Mouse (Mus musculus) embryonic facial prominence, embryonic 10.5 days (tissue): Measurements from ENCODE around the gene Rnf207. TPM values are rescaled to one million over a fixed set of nuclear protein-coding genes. Genes with fewer than 3 reads are reported as not detected.

ENCODE experiments used
- DNase-seq: peaks from one replicate; pipeline ENCODE4 v3.0.0-alpha.2; 2017; ENCODE audit warnings: low spot score
- H3K27ac ChIP-seq: fragments of 300-500 bp; sonication (generic); replicated peaks from 2 replicates; pipeline ENCODE4 v1.5.1; 2016; ENCODE audit warnings: mild to moderate bottlenecking
- H3K27me3 ChIP-seq: fragments of 300-500 bp; sonication (generic); replicated peaks from 2 replicates; pipeline ENCODE4 v1.6.1; 2016; ENCODE audit warnings: low read depth, mild to moderate bottlenecking; ENCODE audit not compliant: poor library complexity, severe bottlenecking
- H3K36me3 ChIP-seq: fragments of 300-500 bp; sonication (generic); replicated peaks from 2 replicates; pipeline ENCODE4 v1.6.1; 2016; ENCODE audit warnings: mild to moderate bottlenecking, moderate library complexity
- H3K4me1 ChIP-seq: fragments of 300-500 bp; sonication (generic); 2 replicates; pipeline ENCODE4 v1.6.1; 2016
- H3K4me3 ChIP-seq: fragments of 300-500 bp; sonication (generic); 2 replicates; pipeline ENCODE4 v1.5.1; 2016; ENCODE audit warnings: mild to moderate bottlenecking, moderate library complexity
- H3K9me3 ChIP-seq: fragments of 300-500 bp; sonication (generic); 2 replicates; pipeline ENCODE4 v1.6.1; 2016; ENCODE audit warnings: mild to moderate bottlenecking
- WGBS: fragments of 180-500 bp; shearing (Covaris S2); methylation state at CpG from one replicate; pipeline ENCODE4 v1.1.7; 2016; 5-methylcytosine and 5-hydroxymethylcytosine counted together
- polyA plus RNA-seq: library from polyadenylated mRNA; unstranded; fragments of >200 nt; fragmentation: Nextera tagmentation; extraction: Ambion mirVana; gene quantifications from 2 replicates; pipeline ENCODE4 v1.2.1, GENCODE M21; 2016

Rnf207 gene
- polyA plus RNA-seq, 1 experiment from 2014 or later: 2.3 TPM

DNA sequence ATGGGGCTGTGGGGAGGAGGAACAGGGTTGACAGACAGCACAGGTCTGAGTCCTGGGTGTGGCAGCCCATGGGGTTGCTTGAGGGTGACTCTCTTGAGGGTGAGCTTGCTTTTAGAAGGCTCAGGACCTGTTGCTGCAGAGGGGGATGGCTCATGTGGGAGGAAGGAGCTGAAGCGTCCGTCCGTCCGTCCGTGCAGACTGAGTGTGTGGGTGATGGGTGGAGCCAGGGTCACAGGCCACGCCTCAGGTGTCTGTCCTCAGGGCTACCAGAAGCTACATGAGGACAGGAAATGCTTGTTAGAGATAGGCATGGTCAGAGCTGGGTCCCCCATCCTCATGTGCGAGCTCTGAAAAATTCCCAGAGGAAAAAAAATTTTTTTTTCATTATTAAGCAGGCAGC lies 25.9 kb upstream of the Rnf207 start:
- 61% methylated on average over 7 of the region's 7 CpGs for WGBS
- no peaks in the 10 kb centered on the region for H3K9me3 ChIP-seq
- peaks cover 79% of the 10 kb centered on the region for H3K27me3 ChIP-seq

DNA sequence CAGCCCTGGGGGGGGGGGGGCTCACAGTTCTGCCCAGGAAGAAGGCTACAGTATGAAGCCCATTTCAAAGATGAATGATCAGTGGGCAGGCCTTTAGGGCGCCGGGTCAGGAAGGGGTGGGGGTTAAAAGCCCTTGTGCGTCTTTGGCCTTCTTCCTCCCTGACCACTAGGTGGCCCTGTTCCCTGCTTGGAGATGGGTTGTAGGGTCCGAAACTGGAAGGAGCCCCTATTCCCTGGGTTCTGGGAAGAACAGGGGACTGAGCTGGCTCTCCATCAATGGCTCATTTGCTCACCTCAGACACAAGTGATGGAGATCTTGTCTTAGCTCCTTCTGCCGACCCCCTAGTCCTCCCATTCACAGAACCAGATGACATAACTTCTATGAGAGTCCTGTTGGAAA lies 24.5 kb upstream of the Rnf207 start:
- DNase-seq: peak; percentile 47
- no peaks in the 10 kb centered on the region for H3K9me3 ChIP-seq
- H3K27ac ChIP-seq: no peak overlapping the region
- 13% methylated on average over 5 of the region's 5 CpGs for WGBS
- no peaks in the 10 kb centered on the region for H3K36me3 ChIP-seq
- peaks cover 44% of the 10 kb centered on the region for H3K4me1 ChIP-seq
- peaks cover 79% of the 10 kb centered on the region for H3K27me3 ChIP-seq
- no peak overlapping the region for H3K4me3 ChIP-seq

More for the DNA sequence above, 25.9 kb upstream of the Rnf207 start:
- DNase-seq: no peak
- no peak overlapping the region for H3K27ac ChIP-seq
- peaks cover 32% of the 10 kb centered on the region for H3K4me1 ChIP-seq
- no peak overlapping the region for H3K4me3 ChIP-seq
- H3K36me3 ChIP-seq: no peaks in the 10 kb centered on the region

GRCm38 (mm10) chr4:152340584-152341284 lies 21.9 kb upstream of the Rnf207 start:
- no peak overlapping the region for H3K27ac ChIP-seq
- peaks cover 95% of the 10 kb centered on the region for H3K27me3 ChIP-seq
- peak; percentile 42 for DNase-seq
- peaks cover 46% of the 10 kb centered on the region for H3K4me1 ChIP-seq
- no peaks in the 10 kb centered on the region for H3K9me3 ChIP-seq
- WGBS: 33% methylated on average over 15 of the region's 15 CpGs
- peaks cover 6% of the 10 kb centered on the region for H3K36me3 ChIP-seq
- no peak overlapping the region for H3K4me3 ChIP-seq

DNA sequence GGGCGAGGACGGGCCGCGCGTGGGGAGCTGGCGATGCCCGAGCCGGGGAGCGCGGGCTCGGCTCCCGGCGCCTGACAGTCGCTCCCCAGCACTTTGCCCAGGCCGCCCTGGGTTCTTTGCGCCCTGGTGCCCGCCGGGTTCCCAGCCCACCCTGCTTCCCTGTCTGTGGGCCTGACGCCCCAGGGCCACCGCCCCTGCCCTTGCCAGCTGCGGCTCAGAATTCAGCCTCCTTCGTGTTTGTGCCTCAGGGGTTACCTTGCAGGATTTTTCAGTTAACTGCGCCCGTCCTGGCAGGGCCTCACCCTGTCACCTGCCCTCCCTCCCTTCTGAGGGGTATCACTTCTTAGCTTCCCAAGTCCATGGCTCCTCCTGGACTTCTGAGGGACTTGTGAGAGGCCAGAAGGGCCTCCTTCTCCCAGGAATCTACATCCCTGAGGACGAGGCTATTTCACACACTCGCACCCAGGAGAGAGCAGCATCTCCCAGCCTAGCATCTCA lies 20.5 kb upstream of the Rnf207 start:
- peaks cover 94% of the 10 kb centered on the region for H3K27me3 ChIP-seq
- peaks cover 20% of the 10 kb centered on the region for H3K36me3 ChIP-seq
- H3K9me3 ChIP-seq: no peaks in the 10 kb centered on the region
- H3K27ac ChIP-seq: peak overlapping the region; percentile 40; the same call in 1 of the 2 replicates
- 2% methylated on average over 26 of the region's 26 CpGs for WGBS
- H3K4me1 ChIP-seq: peaks cover 36% of the 10 kb centered on the region
- DNase-seq: no peak
- H3K4me3 ChIP-seq: peak overlapping the region; percentile 72

- Histone ChIP-seq H3K9me3 (no peaks in the 10 kb centered on the region), H3K27ac (peak within 1 kb of the TSS; percentile 40), H3K4me1 (peaks cover 36% of the 10 kb centered on the region), H3K27me3 (peaks cover 87% of the 10 kb centered on the region), H3K36me3 (peaks cover 27% of the 10 kb centered on the region), H3K4me3 (peak within 1 kb of the TSS; percentile 72)
- WGBS: 1% methylated on average over 120 of the region's 120 CpGs
- peak; percentile 42 for DNase-seq
These were observed 19.9 kb upstream of the Rnf207 start, which contains the start of gene Chd5 for GRCm38 (mm10) chr4:152338419-152339292. TSS of gene Chd5 (plus strand) at chr4:152338651.

- peaks cover 36% of the 10 kb centered on the region for H3K36me3 ChIP-seq
- no peak for DNase-seq
- peaks cover 31% of the 10 kb centered on the region for H3K4me1 ChIP-seq
- H3K4me3 ChIP-seq: no peak overlapping the region
- no peaks in the 10 kb centered on the region for H3K9me3 ChIP-seq
- 31% methylated on average over 6 of the region's 6 CpGs for WGBS
- no peak overlapping the region for H3K27ac ChIP-seq
- peaks cover 80% of the 10 kb centered on the region for H3K27me3 ChIP-seq
These were observed 19.0 kb upstream of the Rnf207 start for GRCm38 (mm10) chr4:152337772-152338171.

- H3K36me3 ChIP-seq: peaks cover 77% of the 10 kb centered on the region
- DNase-seq: no peak
- peaks cover 39% of the 10 kb centered on the region for H3K27me3 ChIP-seq
- H3K27ac ChIP-seq: no peak overlapping the region
- peaks cover 4% of the 10 kb centered on the region for H3K4me1 ChIP-seq
- H3K4me3 ChIP-seq: no peak overlapping the region
- H3K9me3 ChIP-seq: no peaks in the 10 kb centered on the region
- WGBS: 95% methylated on average over 12 of the region's 12 CpGs
These were observed 14.8 kb upstream of the Rnf207 start for GRCm38 (mm10) chr4:152333587-152333986.

DNA sequence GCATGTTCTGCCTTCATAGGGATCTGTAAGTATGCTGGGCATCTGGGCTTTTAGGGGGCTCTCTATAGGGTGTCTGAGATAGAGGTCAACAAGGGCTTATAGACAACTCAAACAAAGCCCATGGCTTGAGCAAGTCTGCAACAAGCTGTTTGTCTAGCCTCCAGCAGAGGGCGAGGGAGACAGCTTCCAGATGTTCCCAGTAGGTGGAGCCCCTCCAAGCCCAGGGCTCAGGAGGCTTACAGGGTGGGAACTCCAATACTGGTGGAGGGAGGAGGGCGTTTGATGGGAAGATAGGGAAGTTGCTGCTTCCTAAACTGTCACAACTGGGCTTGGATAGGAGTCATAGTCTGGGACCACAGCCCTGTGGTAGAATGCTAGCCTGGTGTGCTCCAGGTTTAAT lies 14.2 kb upstream of the Rnf207 start:
- WGBS: 46% methylated on average over 2 of the region's 2 CpGs
- peaks cover 33% of the 10 kb centered on the region for H3K27me3 ChIP-seq
- H3K9me3 ChIP-seq: no peaks in the 10 kb centered on the region
- peaks cover 84% of the 10 kb centered on the region for H3K36me3 ChIP-seq
- no peak overlapping the region for H3K27ac ChIP-seq
- H3K4me3 ChIP-seq: no peak overlapping the region
- 0 out of 2 replicates have a peak, but pooled peaks cover under 1% of the 10 kb centered on the region for H3K4me1 ChIP-seq
- DNase-seq: peak; percentile 79

GRCm38 (mm10) chr4:152328691-152329090 lies 9.9 kb upstream of the Rnf207 start:
- Histone ChIP-seq H3K36me3 (peaks cover 67% of the 10 kb centered on the region), H3K4me1 (peaks cover 16% of the 10 kb centered on the region), H3K27me3 (no peaks in the 10 kb centered on the region), H3K4me3 (no peak overlapping the region), H3K27ac (no peak overlapping the region), H3K9me3 (no peaks in the 10 kb centered on the region)
- peak; percentile 68 for DNase-seq
- 83% methylated on average over 6 of the region's 6 CpGs for WGBS

GRCm38 (mm10) chr4:152326543-152326942 lies 7.8 kb upstream of the Rnf207 start:
- 2% methylated on average over 11 of the region's 11 CpGs for WGBS

DNA sequence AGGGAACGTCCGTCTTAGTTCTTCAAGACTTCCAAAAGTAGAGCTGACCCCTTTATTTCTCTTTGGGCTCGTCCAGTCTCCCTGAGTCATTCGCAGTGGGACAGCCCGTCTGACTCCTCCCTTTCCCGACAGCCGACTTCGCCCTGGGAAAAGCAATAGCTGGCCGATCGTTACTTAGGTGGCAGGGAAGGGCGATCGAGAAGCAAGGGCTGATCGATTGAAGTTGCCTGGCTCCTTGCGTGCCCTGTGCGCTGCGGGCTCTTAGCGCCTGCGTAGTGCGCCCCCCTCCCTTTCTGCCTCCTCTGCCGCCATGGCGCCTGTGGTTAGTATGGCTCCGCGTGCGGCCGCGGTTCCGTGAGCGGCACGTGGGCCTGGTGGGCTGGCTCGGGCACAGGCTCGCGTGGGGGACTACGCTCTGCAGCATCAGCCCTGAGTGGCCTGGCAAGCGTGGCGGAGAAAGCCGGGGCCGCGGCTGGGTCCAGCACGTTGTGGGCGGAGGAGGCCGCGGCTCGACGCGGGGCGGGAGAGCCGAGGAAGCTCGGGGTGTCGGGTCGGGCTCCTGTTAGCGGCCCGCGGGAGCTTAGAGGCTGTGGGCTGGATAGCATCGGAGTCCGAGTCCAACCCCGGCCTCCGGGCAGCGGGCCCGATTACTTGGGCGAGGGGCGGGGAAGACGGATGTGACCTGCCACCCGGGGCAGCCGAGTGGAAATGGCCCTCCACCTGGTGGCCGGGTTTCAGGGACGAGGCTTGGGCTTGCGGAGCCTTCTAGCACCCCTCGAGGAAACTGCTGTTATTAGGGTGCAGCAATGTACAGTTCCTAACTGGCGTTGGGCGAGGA lies 7.0 kb upstream of the Rnf207 start, which contains the start of gene Rpl22:
Gene Rpl22 (plus strand): TSS at position 169 of the 838 bp plus-strand sequence.
- H3K9me3 ChIP-seq: no peaks in the 10 kb centered on the region
- DNase-seq: peak; percentile 95
- under 1% methylated on average over 70 of the region's 70 CpGs for WGBS
- H3K27ac ChIP-seq: peak within 1 kb of the TSS; percentile 97
- H3K4me1 ChIP-seq: peaks cover 24% of the 10 kb centered on the region
- H3K36me3 ChIP-seq: peaks cover 38% of the 10 kb centered on the region
- 0 out of 2 replicates have a peak, but pooled peaks cover 7% of the 10 kb centered on the region for H3K27me3 ChIP-seq
- H3K4me3 ChIP-seq: peak within 1 kb of the TSS; percentile 94

More at GRCm38 (mm10) chr4:152326543-152326942, 7.8 kb upstream of the Rnf207 start:
- peaks cover 20% of the 10 kb centered on the region for H3K4me1 ChIP-seq
- H3K27me3 ChIP-seq: 0 out of 2 replicates have a peak, but pooled peaks cover 3% of the 10 kb centered on the region
- H3K27ac ChIP-seq: peak overlapping the region; percentile 97
- H3K9me3 ChIP-seq: no peaks in the 10 kb centered on the region
- no peak for DNase-seq
- peaks cover 45% of the 10 kb centered on the region for H3K36me3 ChIP-seq
- peak overlapping the region; percentile 94 for H3K4me3 ChIP-seq
